Mouse (Mus musculus) ES-E14 (cell line): ENCODE measurements around the gene Sema5a.

ENCODE experiments used
- CHD2 ChIP-seq: IDR thresholded peaks from 2 replicates; pipeline ENCODE4 v1.6.1; 2014; ENCODE audit warnings: mild to moderate bottlenecking, low read depth, low read length, inconsistent platforms
- HCFC1 ChIP-seq: IDR thresholded peaks from 2 replicates; pipeline ENCODE4 v1.6.1; 2012; ENCODE audit warnings: low read length, inconsistent platforms, borderline replicate concordance; ENCODE audit not compliant: insufficient read depth
- MAFK ChIP-seq: IDR thresholded peaks from 2 replicates; pipeline ENCODE4 v1.6.1; 2014; ENCODE audit warnings: mild to moderate bottlenecking, low read depth, low read length, inconsistent platforms; ENCODE audit not compliant: insufficient read depth
- ZC3H11A ChIP-seq: IDR thresholded peaks from 2 replicates; pipeline ENCODE4 v1.6.1; 2012; ENCODE audit warnings: low read depth, mild to moderate bottlenecking, inconsistent platforms, low read length, borderline replicate concordance
- ZNF384 ChIP-seq: IDR thresholded peaks from 2 replicates; pipeline ENCODE4 v1.6.1; 2012; ENCODE audit warnings: low read depth, low read length, inconsistent platforms

DNA sequence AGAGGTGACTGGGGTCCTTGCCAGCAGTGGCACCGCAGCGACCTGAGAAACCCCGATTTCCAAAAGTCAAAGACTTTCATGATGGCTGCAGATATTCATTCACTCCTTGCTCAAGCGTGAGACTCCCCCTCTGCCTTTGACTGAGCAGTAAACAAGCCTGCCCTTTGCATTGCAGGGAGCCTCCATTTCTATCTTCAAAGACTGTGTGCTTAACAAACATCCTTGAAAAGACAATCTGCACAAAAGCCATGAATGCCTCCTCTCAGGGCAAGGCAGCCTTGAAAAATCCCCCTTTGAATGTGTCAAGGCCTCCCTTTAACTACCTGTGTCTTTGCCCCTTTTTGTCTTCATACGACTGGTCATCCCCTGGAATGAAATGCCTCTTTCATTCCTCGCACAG, 51.9 kb downstream of the Sema5a start:
- no peak for TF ChIP-seq CHD2
- TF ChIP-seq HCFC1, result no peak
- no peak for TF ChIP-seq ZNF384
- no peak for TF ChIP-seq MAFK
- TF ChIP-seq ZC3H11A, result no peak
